Mouse (Mus musculus): Measurements from ENCODE around the gene Ksr1.
A peak's percentile ranks its signal among the peaks of the same experiment; 100 is the strongest.

Ksr1 gene

DNA sequence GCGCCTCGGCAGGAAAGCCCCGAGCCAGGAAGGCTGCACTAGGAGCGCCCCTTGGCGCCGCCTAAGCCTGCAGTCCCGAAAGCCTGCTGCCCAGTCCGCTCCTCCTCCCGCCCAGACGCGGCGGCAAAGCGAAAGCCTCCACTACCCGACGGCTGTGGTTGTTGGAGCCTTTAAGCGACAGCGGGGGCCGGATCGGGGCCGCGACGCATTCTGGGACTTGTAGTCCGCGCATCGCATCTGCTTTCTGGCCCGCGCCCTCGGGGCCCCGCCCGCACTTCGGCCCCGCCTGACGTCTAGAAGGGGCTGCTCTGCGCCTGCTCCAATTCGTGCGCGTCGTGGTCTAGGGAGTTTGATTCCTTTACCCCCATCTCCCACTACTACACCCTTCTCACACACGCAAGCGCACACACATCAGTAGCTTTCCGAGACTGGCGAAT is at the start of gene Ksr1:
Gene Ksr1 (minus strand): TSS at position 77 of the 437 bp plus-strand sequence.
- DNase-seq (ENCODE audit: low read depth) = peak; percentile 71

DNA sequence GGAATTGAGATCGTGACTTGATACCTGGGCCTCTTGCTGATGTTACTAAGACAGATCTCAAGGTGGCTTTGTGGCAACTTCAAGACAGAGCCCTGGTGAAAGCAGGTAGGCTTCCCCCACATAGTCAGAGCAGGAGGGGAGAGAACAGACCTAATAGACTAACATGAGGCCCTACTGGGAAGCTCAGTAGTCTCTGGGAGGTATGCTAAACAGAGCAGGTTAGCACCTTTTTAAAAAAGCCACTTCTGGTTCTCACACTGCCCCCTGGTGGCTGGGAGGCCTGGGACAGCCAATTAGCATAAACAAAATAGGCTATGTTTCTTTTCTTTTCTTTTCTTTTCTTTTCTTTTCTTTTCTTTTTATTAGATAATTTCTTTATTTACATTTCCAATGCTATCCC is 46.0 kb upstream of the Ksr1 start:
- no peak for DNase-seq (ENCODE audit: low read depth)

DNA sequence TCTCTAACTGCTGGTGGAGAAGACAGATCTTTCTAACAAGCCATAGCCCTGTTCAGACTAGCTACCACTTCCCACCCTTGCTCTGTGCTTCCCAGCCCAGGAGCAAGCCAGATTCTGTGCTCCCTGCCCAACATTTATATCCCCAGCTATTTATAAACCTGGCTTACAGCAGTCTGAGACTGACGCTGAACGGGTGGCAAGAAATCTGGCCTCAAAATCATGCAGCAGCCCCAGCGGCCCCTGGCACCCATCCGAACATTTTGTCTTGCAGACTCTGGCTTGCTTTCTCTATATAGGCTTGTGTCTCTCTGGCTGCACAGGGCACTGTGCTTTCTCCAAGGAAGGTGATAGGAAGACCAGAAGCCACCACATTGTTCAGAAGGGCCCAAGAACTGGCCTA is 45.0 kb upstream of the Ksr1 start:
- no peak for DNase-seq (ENCODE audit: low read depth)

DNA sequence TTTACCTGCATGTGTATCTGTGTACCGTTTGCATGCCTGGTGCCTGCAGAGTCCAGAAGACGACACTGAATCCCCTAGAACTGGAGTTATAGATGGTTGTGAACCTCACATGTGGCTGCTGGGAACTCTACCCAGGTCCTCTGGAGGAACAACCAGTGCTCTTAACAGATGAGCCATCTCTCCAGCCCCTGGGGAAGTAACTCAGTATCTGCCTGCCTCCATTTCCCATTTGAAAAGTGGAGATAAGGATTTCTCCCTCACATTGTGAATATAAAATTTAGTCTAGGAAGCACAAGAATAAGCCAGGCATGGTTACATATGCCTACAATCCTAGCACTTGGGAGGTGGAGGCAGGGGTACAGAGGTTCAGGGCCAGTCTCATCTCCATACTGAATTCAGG is 44.0 kb upstream of the Ksr1 start:
- no peak for DNase-seq (ENCODE audit: low read depth)

DNA sequence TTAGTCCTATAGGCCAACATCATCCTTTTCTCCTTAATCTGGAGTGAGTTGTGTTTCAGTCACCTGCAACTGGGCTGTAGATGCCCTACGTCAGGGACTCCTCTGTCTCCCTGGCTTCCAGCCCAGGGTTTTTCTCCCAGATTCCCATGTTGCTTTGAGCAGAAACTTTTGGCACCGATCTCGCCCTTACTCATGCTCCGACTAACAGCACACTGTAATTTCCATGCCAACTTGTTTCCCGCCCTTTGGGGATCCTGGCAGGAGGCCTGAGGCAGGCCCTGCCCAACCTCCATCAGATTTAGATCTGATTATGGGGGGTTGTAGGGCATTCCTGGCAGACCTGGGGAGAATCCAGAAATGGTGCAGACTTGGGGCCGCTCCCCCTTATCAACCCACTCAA is 42.0 kb upstream of the Ksr1 start:
- DNase-seq (ENCODE audit: low read depth) = peak; percentile 89

DNA sequence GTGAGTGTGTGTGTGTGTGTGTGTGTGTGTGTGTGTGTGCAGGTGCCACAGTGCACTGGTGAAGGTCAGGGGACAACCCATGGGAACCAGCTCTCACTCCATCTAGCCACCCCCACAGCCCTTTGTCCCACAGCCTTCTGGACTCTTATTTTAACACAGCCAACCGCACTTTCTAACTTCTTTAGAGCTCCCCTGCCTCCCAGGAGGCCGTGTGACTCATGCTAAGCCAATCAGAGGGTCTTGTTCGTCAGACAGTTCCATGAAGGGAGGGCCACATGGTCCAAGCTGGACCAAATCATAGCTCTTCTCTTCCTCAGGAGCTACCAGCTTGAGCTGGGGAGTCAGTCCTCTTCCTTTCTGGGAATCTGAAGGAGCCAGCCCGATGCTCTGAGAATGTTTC is 41.1 kb upstream of the Ksr1 start:
- no peak for DNase-seq (ENCODE audit: low read depth)

DNA sequence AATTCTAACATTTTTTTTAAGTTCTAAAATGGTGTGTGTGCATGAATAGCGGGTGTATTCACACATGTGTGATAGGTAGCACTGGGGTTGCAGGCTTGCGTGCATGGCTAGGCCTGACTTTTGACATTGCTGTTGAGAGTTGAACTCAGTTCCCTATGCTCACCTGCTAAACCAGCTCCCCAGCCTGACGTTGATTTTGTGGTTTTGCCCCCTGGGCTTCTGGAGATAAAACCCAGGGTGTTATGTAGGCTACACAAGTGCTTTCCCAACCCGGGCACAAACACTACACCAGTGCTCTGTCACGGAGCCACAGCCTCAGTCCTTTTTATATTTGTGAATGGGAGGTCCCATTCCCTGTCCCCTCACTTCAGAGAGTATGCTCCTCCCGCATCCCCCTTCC is 39.5 kb upstream of the Ksr1 start:
- DNase-seq (ENCODE audit: low read depth) = no peak

DNA sequence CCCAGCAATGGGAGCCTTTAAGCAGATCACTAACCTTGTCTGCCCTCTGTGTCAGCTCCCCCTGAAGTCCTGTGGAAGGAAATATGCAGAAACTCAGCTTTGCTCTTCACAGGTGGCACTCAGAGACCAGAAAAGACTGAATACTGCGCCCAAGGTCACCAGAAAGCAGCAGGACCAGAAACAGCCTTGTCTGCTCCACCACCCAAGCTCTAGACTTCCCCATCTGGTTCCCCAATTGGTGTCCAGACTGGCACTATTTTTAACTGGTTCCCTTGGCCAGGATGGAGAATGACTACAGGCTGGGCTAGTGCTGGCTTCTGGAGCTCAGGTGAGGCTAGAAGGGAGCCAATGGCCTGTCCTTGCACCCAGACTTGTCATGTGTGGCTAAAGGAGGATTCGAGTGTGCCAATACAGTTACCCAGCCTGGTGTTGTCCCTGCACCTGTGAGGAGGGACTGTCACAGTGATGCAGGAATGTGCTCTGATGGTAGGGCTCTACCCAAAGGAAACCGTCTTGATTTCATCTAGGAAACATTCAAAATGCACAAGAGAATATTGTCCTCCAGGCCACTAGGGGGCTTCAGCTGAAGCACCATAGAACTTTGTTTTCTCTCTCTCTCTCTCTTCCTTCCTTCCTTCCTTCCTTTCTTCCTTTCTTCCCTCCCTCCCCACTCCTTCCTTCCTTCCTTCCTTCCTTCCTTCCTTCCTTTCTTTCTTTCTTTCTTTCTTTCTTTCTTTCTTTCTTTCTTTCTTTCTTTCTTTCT is 38.1 kb upstream of the Ksr1 start:
- DNase-seq (ENCODE audit: low read depth) = no peak

DNA sequence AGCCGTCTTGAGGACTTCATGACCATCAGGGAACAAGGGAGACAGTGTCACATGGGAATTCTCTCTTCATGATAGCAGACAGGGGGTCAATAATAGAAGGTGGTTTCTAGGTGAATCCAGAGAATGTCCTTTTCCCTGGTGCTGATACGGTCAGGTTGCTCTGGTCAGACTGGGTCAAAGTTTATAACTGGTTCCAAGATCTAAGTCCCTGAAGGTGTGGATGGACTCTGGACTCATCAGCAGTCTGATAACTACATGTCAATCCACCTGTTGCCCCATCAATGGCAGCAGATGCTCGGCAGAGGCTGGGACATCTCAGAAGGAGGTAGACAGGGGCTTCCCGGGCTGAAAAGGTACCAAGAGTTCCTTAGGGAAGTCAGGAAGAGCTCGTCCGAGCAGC is 37.2 kb upstream of the Ksr1 start:
- DNase-seq (ENCODE audit: low read depth) = no peak

DNA sequence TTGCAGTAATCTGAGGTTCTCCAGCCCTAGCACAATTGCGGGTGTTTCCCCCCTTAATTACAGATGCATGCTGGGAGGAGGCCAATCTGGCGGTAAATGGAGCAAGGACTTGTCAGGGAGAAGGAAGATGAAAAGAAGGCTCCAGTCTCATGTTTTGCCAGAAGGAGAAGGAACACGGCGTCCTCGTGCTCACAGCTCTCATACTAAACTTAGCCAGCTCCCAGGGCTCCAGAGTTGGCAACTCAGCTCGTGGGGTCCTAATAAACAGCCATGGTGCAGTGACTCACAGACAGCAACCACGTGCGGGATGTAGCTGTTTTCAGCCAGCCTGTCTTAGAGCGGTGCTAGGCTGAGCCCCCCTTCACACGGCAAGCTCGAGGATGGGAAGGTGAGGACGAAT is 36.7 kb upstream of the Ksr1 start:
- no peak for DNase-seq (ENCODE audit: low read depth)

DNA sequence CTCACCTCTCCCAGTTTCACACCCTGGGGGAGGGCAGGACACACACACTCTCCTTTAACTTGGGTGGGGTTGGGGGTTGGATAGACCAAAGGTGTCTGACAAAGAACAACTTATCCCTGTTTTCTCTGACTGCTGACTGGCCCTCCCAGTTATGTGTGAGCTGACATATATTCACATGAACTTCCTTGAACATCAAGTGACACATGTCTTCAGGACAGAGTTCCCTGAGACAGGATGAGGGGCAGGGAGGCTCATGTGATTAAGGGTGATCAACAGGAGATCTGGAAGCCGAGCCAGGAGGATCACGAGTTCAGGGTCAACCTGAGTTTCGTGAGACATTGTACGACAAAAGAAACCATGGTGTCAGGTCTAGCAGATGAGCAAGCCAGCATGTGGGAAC is 35.7 kb upstream of the Ksr1 start:
- DNase-seq (ENCODE audit: low read depth) = no peak

DNA sequence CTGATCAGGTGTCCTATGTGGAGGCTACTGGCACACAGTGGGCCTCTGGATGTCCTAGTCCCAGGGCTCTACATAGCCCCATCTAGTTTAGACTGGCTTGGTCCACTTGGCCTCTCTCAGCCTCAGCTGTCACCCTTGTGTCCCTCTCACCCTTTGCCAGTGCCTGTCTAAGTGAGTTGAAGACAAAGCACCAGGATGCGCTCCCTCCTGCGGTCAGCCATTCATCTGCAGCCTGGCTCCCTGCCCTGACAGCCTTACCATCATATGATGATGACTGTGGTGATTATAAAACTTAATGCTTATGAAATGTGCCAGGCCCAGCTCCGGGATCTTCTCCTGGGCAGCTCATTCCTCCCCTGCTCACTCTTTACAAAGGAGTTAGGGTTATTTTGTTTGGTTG is 30.5 kb upstream of the Ksr1 start:
- no peak for DNase-seq (ENCODE audit: low read depth)

DNA sequence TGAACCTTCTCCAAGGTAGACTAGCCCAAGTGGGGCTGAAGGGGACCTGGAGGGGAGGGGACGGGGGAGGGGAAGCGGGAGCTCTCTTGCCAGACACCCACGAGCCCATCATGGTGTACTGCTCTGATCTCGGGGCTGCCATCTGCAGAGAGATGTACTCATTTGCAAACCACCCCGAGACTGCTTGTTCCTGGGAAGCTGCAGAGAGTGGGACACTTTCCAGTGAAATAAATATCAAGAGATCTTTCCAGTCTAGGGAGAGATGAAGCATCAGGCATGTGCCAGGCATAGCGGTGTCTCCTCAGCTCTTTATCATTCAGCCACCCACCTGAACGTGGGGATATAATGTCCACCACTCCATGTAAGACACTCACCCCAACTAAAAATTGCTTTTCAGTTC is 25.8 kb upstream of the Ksr1 start:
- DNase-seq (ENCODE audit: low read depth) = no peak

DNA sequence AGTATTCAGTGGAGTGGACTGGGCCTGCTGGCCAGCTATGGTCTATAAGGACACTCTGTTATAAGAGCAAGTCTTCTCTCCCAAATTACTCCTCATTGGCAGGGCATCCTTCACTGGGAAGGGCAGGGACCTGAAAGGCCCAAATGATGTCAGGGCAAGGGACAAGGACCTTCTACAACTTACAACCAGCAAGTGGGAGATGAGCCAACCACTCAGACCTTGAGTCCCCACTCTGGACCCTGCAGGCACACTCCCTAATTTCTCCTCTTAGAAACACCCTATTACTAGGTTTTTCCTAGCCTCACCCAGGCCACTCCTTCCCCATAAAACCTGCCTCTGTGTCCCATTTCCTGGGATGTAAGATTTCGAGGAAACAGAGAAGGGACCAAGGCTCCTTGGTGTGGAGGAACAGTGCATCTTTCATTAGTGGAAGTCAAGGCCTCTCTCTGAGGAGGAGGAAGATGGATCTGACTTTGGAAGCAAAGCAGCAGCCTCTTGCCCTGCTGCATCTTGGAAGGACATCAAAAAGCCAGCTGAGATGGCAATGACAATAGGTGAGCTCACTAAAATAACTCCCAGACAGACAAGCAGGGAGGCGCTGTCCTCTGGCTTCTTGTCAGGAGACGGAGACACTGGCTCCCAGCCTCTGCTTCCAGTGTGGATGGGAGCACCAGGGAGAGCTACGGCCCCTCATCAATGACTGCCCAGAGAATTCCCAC is 20.5 kb upstream of the Ksr1 start:
- DNase-seq (ENCODE audit: low read depth) = no peak

DNA sequence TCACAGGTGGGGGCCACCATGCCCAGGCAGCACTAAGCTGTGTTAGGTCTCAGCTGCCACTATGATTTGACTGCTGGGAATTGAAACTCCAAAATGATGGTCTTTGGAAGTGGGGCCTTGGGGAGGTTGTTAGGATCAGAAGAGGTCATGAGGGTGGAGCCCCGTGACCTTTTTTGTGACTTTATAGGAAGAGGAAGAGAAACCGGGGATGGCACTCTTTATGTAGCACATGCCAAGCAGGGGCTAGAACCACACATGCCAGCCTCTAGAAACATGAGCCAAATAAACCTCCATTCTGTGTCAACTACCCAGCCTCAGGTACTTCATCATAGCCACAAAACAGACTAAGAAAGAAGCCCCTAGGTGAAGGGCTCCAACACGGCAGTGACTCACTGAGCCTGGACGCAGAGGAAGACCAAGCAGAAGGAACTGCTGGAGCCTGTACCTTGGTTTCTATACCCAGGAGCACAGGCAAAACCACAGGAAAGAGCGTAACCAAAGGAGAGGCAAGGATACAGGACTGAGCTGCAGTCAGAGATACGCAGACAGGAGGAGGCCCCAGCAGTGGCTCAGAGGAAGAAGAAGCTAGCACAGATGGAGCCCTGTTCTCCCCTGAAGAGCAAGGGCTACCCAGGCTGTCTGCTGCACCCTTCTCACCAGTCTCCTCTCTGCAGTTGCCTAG is 15.0 kb upstream of the Ksr1 start:
- no peak for DNase-seq (ENCODE audit: low read depth)

DNA sequence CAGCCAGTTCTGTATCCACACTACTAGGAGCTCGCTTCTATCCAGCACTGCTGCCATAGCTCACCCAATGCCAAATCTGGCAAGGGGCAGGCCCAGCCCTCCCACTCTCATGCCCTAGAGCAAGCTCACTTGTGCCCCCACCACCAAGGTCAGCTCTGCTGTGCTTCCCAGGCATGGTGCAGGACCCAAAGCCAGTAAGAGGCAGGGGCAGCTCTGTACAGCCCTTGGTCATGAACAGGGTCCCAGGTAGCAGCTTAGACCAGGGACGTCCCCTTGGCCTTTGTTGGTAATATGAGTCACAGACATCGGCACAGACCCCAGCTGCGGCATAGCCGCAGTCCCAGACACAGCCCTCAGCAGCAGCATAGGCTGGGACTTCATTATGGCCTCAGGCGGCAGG is 13.9 kb upstream of the Ksr1 start:
- no peak for DNase-seq (ENCODE audit: low read depth)

DNA sequence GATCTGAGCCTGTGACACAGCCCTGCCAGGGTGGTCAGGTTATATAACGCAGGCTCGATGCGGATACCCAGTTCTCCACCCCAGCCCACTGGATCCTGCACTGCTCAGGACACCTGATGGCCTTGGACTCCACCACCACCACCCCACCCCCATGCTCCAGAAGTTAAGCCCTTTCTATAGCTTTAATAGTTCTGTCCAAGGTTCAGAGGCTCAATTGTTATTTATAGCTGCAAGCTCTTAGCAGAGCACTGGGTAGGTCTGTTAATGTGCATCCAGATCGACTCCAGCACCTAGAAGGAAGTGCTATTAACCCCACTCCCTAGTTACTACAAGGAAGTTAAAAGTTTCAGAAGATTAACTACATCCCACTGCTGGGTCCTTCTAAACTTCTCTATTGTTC is 11.5 kb upstream of the Ksr1 start:
- DNase-seq (ENCODE audit: low read depth) = no peak

DNA sequence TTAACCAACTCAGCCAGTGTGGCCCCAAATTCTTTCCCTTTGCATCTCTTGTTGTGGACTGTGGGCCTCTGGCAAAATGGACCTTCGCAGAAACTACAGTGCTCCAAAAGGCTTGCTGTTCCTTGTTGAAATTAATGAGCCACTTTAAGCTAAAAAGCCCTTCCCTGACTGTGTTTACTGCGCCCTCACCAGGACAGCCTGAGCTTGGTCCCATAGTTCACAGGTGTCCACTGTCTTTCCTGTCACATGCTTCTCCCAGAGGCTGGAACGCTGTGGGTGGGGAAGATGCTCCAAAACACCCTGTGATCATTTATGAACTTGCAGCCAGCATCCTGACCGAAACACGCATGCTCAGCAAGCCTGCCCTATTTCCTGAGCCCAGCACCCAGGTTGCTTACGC is 9.1 kb upstream of the Ksr1 start:
- no peak for DNase-seq (ENCODE audit: low read depth)

DNA sequence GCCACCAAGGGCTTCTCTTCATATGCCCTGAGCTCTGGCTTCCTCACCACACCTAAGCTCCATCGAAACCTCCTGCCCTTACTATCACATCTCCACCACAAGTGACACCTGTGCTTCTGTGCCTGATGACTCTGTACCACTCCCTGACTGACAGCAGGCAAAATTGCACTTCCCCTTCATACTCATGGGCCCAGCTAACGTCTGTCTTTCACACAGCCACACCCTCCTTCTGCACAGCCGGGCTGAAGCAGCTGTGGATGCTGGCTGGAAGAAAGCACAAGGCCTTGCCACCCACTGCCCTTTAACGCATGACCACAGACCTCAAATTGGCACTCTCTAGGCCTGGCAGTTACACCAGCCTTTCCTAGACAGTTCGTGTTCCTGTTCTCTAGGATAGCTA is 6.5 kb upstream of the Ksr1 start:
- DNase-seq (ENCODE audit: low read depth) = no peak

DNA sequence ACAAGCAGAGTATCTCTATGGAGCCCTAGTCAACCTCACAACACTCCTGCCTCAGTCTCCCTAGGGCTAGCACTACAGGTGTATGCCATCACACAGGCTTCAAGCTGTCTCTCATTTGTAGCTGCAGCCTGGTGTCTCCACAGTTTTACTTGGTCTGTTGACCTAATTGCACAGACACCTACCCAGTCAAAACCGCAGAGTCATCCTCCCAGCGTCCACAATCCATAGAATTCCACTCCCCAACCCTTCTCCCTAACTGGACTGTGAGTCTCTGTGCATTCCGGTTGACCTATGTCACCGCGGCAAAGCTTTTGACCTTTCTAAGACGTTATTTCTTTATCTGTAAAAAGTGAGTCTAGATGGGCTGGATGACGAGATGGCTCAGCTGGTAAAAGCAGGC is 5.7 kb upstream of the Ksr1 start:
- DNase-seq (ENCODE audit: low read depth) = no peak

DNA sequence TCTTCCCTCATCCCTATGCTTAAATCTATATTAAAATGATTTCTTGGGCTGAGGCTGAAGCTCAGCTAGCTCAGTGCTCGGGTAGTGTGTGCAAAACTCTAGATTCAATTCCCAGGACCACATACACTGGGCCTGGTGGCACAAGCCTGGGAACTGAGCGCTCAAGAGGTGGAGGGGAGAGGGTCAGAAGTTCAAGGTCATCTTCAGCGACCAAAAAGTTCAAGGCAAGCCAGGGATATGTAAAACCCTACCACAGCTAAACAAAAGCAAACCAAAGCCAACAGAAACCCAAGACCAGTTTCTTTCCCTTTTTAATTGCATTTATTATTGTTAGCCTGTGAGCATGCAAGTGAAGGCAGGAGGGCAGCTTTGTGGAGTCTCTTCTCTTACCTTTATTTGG is 4.1 kb upstream of the Ksr1 start:
- no peak for DNase-seq (ENCODE audit: low read depth)

DNA sequence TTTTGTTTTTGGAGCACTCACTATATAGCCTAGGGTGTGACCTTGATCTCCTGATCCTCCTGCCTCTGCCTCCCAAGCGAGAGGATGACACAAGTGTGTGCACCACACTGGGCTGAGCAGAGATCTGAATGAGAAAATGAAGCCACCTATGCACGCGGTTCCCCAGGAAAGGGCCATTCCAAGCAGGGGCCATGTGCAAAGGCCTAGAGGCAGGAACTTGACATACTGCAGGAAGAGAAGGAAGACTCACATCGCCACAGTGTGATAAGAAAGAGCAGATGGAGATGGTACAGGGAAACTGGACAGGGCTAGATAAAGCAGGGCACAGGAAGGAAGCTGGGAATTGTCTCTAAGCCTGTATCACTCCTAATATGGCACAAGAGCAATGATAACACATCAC is 3.1 kb upstream of the Ksr1 start:
- DNase-seq (ENCODE audit: low read depth) = no peak

DNA sequence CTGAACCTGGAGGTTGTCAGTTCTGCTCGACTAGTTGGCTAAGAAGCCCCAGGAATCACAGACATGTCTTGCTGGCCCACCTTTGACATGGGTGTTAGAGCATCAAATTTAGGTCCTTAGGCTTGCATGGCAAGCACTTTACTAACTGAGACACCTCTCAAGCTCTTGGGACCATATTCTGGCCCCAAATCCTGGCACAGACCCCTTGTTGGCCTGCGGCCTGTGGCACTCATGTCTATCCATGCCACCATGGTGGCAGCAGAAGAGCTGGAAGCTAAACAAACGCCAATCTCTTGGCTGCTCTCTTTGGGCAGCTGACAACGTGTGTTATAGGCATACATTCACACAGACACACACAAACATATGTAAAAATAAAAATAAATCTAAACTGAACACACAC is 2.6 kb upstream of the Ksr1 start:
- no peak for DNase-seq (ENCODE audit: low read depth)

Data from fibroblast of lung, adult 2 months (primary cell).